Mouse (Mus musculus) lung, adult 18-20 months (tissue): ENCODE results near the gene Fbxo45.

ENCODE experiments used
- DNase-seq, 2 experiments: peaks; one replicate each; pipeline ENCODE4 v3.0.0; 2022; ENCODE audit warnings: mixed read lengths in 2 of 2

The Fbxo45 gene

DNA sequence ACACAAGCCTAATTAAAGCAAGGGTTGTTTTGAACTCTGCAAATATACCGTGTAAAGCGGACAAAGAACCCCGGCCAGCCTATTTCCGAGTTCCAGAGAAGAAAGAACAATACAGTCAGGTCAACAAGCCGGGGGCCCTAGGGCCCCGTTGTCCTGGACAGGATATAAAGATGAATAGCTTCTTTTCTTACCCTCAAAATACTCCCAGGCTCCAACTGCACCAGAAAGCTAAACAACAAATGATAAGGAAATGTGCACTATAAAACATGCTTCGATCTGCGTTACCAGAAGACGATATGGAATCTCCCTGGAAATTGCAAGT is 46.0 kb downstream of the Fbxo45 start:
- DNase-seq: peak in 1 of 2 experiments; percentile 19

DNA sequence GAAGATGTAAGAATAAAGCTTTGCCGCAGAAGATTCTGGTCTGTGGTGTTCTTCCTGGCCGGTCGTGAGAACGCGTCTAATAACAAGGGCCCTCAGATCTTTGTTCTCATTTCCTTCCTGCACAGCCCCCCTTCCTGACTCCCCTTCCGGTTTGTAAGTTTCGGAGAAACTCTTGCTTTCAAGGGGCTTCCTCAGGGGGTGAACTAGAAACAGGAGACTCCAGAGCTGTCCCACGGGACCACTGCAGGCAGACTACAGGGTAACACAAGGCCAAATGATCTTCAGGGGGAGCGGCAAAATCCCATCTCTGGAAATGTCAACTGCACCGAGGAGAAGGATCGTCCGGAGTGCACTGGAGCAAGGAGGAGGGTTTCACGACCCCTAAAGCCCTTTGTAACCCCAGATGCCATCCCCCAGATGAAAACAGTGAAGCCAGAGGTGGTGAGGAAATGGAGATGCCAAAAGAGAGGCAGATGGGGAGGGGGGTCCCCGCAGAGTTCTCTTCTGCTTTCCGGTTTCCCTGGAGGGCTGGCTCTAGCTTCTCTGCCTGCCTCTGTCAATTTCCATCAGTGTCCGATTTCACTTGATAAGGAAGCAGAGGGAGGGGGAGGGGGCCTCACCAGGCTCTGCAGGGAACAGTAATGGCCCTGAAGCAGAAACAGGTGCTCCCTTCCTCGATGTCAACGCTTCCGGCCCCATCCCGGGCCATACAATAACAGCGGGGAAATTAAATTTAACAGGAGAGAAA is 46.5 kb downstream of the Fbxo45 start:
- peak; percentile 41 to 43 for DNase-seq

- peak; percentile 58 to 66 for DNase-seq
Observed at GRCm38 (mm10) chr16:32190011-32190441, 56.9 kb downstream of the Fbxo45 start.

- peak; percentile 49 to 57 for DNase-seq
Observed at GRCm38 (mm10) chr16:32189109-32189508, 57.8 kb downstream of the Fbxo45 start.

- no peak for DNase-seq
Observed at GRCm38 (mm10) chr16:32186056-32186455, 60.9 kb downstream of the Fbxo45 start.
